Mouse (Mus musculus) right cerebral cortex, adult 2 months (tissue): ENCODE data around the gene Gipc3.

Source experiments
- DNase-seq, 2 experiments: peaks; one replicate each; pipeline ENCODE4 v3.0.0; 2021 to 2022; ENCODE audit warnings: low spot score in 2 of 2

The Gipc3 gene

DNA sequence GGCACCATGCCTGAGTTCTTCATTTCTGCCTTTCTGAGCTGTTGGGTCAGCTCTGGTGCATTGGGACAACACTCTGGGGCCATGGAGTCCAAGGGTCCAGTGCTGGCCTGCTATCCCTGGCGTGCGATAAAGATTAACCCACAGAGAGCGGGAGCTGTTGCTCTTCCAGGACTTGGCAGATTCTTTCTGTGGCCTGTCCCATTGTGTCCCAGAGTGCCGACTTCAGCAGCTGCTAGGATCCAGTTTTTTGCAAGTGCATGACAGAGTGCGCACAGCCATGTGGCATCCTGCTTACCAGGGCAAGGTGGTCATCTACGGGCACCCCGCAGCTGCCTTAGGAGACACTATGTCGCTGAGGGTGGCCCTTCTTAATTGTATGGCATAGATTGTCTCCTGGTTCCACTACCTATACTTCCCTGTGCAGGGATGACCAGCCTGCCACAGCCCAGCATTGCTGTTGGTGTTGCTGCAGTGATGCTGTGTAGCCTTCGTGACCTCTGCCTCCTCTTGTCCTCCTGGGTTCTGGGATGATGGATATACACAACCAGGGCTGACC lies 42.6 kb downstream of the Gipc3 start:
- no peak for DNase-seq

DNA sequence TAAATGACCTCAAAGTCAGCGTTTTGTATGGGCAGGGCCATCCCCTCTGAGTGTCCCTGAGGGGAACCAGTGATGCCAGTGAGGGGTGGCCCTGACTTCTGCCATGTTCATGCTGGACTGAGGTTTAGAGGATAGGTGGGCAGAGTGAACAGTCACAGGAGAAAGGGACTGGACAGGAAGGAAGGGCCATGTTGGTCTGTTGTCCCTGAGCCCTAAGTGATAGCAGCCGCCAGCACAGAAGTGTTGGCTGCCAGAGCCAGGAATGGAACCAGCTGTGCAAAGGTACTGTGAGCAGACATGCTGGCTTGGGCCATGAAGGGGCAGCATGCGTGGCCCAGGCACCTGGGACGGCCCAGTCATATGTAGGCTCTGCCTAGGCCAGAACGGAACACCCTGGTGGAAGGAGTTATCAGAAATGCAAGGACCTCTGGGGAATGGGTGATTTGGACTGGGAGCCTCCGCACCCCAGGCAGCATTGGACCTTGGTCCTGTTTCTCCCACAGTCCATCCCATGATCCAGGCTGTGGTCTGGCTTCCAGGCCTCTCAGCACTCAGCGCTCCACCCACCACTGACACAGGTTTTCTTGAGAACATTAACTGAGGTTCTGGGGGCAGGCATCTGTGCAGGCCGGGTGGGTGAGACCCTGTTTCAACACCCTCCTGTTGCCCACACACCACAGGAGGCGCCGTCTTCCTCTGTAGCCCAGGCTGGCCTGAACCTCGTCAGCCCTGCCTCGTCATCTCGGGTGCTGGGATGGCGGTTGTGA lies 43.3 kb downstream of the Gipc3 start:
- DNase-seq: no peak

DNA sequence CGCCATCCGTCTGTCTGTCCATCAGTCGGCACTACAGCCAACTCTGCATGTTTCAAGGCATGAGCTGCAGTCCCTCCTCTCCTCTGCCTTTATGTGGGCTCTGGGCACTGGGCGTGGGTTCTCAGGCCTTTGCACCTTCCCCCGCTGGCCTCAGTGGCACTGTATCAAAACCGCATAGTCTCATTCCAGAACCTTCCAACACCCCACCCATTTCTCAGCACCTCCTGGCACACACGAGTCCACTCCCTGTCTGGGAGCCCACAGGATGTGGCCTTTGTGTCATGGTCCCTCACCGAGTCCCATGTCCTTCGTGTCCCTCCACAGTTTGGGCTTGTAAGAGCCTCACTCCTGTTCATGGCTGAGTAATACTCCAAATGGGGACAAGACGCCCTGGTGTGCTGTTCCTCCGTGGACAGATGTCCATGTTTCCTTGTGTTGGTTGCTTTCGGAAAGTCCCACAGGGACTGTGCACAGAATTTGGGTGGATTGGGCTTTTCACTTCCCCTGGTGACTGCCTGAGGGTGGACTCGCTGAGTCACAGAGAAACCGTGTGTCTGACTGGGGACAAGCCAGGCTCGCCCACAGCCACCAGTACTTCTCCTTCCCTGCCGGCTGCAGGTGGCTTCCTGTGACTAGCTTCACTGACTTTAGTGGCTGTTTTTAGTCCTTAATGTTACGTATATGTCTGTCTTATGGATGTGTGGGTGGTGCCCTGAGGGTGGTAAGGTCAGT lies 44.5 kb downstream of the Gipc3 start:
- peak; percentile 74 to 77 for DNase-seq

DNA sequence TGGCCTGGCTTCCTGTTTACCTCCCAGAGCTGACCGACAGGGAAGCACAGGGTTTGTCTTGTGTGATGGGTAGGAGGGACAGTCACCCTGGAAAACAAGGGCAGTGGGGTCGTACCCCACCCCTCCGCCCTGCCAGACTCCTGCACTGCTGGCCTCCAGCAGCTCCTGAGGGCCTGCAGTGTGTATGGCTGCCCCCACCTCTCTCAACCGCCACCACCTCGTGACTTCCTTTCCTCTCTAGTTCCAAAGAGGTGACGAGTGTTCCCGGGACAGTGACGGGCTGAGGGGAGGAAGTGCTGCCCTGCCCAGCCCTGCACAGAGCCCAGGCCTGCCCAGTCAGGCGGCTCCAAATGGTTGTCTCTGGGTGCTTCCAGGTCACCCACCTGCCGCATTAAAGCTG lies 45.2 kb downstream of the Gipc3 start:
- DNase-seq: no peak

DNA sequence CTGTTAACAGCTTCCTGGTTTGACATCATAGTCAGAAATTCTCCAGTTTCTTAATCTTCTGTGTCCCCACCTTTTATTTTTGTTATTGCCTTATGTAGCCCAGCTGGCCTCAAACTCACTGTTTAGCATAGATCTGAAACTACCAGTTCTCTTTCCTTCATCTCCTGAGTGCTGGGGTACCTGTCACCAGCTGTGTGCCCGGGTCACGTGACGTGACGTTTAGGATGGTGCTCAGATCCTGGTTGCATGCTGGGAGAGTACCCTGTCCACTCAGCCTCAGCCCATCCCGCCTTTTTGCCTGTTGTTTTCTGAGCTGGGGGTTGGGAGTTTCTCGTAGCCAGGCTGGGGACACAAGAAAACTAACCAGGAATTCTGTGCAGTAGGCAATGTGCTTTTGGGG lies 45.8 kb downstream of the Gipc3 start:
- DNase-seq: no peak

DNA sequence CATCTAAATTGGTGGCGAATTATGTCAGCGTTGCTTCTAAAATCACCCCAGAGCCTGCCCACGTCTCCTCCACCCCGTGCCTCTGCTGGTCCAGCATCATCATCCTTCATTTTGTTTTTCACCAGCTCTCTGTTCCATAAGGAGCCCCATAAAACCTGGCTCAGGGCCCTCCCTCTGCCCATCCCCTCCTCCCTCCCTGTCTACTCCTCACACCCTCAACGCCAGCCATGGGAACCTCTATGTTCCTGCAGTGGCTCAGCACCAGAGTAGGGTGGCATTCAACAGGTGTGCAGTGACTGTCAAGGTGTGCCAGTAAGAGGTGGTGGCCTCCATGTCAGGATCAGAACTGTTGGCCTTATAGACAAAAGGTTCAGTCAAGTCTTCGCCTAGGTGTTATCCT lies 47.9 kb downstream of the Gipc3 start:
- peak; percentile 66 to 71 for DNase-seq

DNA sequence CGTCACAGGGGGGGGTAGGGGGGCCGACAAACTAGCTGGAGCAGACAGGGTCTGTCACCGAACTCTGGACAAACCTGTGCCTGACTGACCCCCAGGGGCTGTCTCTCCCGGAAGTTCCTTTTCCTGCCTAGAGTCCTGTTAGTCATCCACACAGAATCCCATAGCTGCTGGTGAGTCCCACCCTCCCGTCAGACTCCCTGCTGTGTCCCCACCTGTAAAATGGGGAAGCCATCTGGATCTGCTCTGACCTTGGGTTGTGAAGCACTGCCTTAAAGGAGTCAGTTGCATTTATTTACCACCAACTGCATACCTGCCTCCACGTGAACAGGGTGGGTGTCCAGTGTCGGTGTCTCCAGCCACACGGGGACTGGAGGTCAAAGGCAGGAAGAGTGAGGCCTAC lies 48.6 kb downstream of the Gipc3 start:
- DNase-seq: no peak

DNA sequence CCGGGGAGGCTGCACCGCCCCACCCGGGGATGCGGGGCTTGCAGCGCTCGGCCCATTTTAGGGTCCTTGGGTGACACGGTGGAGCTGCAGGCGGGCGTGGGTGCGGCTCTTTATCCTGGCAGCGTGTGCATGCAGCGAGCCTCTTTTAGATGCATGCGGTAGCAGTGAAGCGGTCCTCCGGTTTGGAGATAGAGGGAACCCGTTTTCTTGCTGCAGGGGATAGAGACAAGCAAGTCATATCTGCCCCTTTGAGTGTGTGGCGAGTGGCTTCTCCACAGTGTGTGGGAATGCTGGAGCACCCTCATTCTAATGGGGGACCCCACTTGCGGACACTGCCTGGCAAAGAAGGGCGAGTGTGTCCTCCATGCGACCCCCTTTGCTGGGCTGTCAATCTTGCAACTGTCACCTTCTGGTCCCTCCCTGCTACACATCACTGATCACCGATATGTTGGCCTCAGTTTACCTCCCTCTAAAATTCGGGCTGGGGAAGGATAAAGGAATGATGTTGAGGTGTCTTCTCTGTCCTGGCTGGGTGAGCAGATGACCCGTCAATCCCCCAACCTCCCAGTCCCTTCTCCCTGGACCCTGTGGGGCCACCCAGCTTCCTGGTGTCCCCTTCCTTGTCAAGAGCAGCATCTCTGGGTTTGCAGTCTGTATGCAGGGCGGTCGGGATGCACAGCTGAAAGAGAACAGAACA lies 49.6 kb downstream of the Gipc3 start:
- no peak for DNase-seq

DNA sequence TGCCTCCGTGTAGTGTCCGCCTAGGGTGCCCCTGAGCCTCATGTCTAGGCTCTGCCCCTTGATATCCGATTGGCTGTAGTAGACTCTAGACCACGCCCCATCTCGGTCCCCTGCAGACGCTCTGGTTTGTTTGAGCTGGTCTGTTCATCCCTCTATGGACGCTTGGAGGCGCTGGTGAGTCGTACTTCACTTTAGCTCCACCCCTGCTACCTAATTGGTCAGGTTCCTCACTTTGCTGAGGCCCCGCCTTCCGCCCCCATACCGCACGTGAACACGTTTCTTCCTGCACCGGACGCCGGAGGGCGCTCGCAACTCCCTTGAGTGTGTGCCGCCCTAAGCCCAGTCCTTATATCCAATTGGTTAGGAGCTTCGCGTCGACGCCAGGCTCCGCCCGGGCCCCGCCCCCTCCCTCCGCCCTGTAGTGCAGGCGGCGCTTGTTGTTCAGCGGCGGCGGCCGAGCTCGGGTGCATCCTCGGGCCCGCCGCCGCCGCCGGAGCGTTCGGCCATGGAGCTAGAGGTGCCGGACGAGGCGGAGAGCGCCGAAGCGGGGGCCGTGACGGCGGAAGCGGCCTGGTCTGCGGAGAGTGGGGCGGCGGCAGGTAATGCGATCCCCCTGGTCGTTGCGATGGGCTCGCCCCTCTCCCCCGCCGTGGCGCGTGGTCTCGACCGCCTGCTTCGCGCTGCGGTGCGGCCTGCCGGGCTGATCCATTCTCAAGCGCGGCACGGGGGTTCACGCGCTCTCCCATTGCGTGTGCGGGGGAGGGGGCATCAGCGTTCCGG lies 50.3 kb downstream of the Gipc3 start, which contains the start of gene Pip5k1c:
TSS of gene Pip5k1c (plus strand) at position 410 of the 780 bp plus-strand sequence.
- peak; percentile 100 for DNase-seq

DNA sequence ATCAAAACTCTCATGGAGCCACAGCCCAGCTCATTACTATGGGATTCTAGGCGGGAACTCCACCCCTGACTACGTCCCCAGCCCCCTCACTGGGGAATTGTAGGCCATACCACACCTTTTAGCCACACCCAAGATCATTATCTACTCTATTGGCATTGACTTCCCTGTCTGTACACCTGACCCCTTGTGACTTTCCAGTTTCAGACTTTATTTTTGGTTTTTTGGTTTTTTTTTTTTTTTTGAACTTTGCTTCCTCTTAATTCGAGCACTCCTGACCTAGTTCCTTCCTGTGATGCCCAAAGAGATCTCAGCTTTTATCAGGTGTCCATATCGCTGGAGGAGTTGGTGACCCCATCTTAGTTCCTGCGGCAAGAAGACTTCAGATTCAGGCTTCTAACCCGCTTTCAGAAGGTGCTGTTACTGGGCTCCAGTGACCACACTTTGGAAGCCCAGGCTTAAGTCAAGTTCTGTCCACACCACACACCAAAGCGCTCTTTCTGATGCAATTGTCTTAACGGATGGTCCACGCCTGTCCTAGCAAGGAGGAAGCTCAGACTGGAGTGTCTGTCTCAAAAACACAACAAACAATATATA lies 51.5 kb downstream of the Gipc3 start, which contains the start of gene Tjp3:
TSS of gene Tjp3 (minus strand) at position 71 of the 594 bp plus-strand sequence.
- DNase-seq: no peak

DNA sequence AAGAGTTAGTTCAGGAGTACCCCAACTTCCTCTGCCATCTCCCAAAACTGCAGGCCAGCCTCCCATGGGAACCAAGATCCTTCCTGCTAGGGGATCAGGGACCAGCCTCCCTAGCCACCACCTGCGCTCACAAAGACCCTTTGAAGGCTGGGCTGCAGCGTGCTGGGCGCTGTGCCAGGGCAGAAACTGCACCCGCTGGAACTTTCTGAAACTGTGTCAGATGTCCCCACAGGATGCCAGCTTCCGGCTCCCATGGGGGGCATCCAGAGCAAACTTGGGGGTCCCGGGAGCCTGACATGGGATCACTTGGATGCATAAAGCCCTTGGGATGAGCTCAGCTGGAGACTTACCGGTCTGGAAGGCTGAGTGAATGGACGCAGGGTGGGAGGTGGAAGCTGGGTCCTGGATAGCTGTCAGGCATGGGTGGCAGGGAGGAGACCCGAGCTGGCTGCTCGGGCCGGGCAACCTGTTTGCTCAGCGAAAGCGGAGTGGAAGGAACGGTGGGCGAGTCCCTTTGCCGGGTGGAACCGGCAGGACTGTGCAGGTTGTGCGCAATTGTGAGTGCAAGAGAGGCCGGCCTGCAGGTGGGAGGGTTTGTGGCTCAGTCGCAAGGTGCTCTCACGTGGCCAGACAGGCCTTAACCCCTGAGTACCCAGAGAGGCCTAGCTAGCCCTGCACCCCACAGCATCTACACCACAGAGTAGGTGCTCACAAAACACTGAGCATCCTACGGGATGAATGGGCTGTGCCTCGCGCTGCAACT lies 52.2 kb downstream of the Gipc3 start:
- DNase-seq: no peak

DNA sequence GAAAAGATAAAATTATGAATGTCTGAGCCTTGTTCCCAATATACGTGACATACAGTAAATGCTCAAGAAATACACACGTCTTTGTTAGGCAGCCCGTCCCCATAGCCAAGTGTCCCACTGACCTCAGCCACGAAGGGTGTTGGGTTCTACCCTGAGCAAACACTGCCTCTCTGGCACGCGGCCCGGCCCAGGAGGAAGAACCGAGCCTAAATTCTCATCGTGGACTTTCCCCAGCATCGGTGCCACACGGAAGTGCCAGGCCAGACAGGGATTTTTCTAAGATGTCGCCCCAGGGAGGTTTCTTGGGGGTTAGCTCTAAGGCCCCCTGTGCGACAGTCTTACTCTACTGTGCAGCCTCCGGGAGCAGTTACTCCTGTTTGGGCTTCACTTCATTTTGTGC lies 53.3 kb downstream of the Gipc3 start:
- DNase-seq: no peak

DNA sequence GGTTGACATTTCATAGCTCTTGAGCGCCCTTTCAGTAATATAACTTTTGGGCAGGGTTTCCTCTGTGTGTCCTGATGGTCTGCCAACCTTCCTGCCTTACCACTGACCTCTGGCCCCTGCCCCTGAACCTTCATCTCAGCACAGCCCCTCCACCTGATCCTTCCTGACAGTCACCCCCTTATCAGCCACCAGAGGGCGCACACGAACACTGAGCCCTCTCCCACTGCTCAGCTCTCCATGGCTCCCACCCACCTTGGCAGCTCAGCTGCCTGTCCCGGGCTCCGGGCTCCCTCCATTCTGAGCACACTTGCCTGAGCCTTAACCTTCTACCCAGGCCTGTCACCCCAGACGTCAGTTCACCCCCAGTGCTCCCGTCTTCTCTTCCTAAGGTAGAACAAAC lies 53.8 kb downstream of the Gipc3 start:
- DNase-seq: peak in 1 of 2 experiments; percentile 69

DNA sequence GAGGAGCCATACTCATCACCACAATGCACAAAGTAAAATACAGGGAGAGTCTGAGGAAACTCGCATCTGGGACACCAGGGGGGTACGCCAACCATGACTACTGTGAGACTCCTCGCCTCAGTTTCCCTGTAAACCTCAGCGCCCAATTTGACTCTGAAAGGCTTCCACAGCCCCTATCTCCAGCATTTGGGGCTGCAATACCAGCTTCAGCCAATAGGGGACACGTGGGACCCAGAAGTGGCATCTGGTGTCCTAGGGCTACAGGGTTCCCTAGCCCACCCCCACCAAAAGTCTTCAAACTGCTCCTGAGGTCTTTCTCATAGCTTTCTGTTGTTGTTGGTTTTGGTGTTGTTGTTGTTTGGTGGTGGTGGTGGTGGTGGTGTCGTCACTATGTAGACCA lies 54.5 kb downstream of the Gipc3 start:
- DNase-seq: no peak

DNA sequence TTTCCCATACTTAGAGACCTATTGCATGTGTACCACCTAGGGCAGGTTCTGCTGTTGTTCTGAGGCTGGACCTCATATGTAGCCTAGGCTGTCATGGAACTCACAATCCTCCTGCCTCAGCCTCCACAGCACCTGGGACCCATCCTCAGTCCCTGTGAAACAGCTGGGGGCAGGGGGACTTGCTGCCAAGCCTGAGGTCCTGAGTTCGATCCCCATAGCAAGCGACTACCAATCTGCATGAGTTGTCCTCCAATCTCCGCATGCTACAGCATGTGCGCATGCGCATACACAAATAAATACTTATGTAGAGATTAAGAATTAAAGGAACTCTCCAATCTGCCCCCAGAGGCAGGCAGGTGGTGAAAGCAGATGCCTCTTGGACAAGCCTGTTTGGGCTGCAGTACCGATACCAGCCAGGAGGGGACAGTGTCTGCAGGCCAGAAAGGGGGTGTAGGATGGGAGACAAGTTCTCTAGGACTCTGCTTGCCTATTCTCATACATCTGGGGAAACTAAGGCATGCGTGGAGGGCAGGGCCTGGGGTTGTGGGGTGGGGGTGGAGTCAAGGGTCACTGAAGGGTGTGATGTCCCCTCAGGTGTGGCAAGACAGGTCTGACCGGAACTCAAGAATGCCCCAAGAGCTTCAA lies 55.4 kb downstream of the Gipc3 start:
- no peak for DNase-seq

DNA sequence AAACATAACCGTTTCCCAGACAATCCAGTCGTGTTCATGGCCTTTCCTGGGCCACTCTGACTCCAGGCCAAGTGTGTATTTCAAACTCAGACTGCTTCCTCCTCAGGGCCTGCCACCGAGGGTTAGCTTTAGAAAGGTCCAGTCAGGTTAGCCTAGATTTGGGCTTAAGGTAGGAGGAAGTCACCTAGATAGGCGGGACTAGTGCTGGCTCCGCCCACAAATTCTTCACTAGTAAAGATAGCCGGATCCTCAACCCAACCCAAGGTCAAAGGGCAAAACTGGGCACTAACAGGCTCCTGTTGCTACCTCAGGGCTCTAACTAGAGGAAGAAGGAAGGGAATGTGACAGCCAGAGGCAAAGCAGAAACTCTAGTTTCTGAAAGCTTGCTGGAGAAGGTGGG lies 56.5 kb downstream of the Gipc3 start:
- DNase-seq: no peak

DNA sequence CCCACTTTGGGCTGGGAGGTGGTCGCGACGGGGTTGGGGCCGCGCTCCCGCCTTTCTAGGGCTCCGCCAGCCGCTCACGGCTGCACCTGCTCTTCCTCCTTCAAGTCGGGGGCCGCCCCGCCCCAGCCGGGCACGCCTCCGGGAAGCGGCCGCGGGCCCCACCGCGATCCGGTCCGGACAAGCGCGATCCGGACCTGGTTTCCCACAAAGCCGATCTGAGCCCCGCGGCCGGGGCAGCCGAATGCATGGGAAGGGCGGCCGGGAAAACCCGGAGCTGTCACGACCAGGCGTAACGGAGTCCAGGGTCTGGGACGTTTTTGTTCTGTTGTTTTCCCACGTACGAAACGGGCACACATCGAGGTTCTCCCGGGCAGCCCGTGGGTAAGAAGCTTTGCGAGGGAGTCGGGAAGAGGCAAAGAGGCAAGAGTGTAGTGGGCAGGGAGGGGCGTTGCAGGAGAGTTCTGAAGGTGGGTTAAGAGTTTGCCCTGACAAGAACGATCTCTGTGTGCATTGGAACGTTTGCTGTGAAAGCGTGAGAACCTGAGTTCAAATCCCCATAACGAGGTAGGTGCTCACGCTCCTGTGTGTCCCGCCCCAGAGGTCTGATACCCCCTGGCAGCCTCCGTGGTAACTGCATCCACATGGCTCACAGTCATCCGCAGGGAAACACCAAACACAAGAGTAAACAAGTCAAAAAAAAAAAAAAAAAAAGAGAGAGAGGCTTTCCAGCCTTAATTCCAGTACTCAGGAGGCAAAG lies 57.2 kb downstream of the Gipc3 start:
- DNase-seq: peak; percentile 78 to 82
